Mouse (Mus musculus) ES-Bruce4 (cell line): ENCODE results near the gene Ltv1. TPM values are rescaled to one million over a fixed set of nuclear protein-coding genes. Genes with fewer than 3 reads are reported as not detected.

Source experiments
- H3K27ac ChIP-seq: 2 replicates; pipeline ENCODE4 v1.5.1; 2012; ENCODE audit warnings: low read length, inconsistent platforms; ENCODE audit not compliant: insufficient read depth
- H3K27me3 ChIP-seq: 2 replicates; pipeline ENCODE4 v1.6.1; 2012; ENCODE audit warnings: mild to moderate bottlenecking, low read length, inconsistent platforms; ENCODE audit not compliant: control insufficient read depth, poor library complexity, insufficient read depth, severe bottlenecking
- H3K36me3 ChIP-seq: 2 replicates; pipeline ENCODE4 v1.6.1; 2012; ENCODE audit warnings: inconsistent platforms, mild to moderate bottlenecking, low read length, moderate library complexity; ENCODE audit not compliant: control insufficient read depth, poor library complexity, insufficient read depth, severe bottlenecking
- H3K4me1 ChIP-seq: one replicate; pipeline ENCODE4 v1.8.1; 2011; ENCODE audit warnings: low read length; ENCODE audit not compliant: control insufficient read depth, insufficient read depth
- H3K4me3 ChIP-seq: 2 replicates; pipeline ENCODE4 v1.5.1; 2011; ENCODE audit warnings: low read depth, mild to moderate bottlenecking, low read length
- H3K9ac ChIP-seq: 2 replicates; pipeline ENCODE4 v1.6.1; 2012; ENCODE audit warnings: low read depth, mild to moderate bottlenecking, inconsistent platforms; ENCODE audit not compliant: poor library complexity, severe bottlenecking
- H3K9me3 ChIP-seq: replicated peaks from 2 replicates; pipeline ENCODE4 v1.6.1; 2012; ENCODE audit warnings: mild to moderate bottlenecking, low read length, inconsistent platforms; ENCODE audit not compliant: control insufficient read depth, poor library complexity, insufficient read depth, severe bottlenecking
- CTCF ChIP-seq: IDR thresholded peaks from one replicate; pipeline ENCODE4 v1.8.1; 2011; ENCODE audit warnings: low read depth, low read length
- EP300 ChIP-seq: IDR thresholded peaks from 2 replicates; pipeline ENCODE4 v1.6.1; 2011; ENCODE audit warnings: low read depth, low read length; ENCODE audit not compliant: insufficient read depth
- POLR2A ChIP-seq: IDR thresholded peaks from one replicate; pipeline ENCODE4 v1.8.1; 2011; ENCODE audit warnings: low read length; ENCODE audit not compliant: insufficient read depth
- polyA plus RNA-seq: library from polyadenylated mRNA; stranded (reverse); fragments of >200 nt; gene quantifications from 2 replicates; pipeline ENCODE4 v1.2.4, GENCODE M21; 2011; ENCODE audit warnings: low read depth; ENCODE audit not compliant: missing spikeins, insufficient read depth, insufficient read length

Gene Ltv1
- polyA plus RNA-seq, 1 experiment = 66.8 TPM

DNA sequence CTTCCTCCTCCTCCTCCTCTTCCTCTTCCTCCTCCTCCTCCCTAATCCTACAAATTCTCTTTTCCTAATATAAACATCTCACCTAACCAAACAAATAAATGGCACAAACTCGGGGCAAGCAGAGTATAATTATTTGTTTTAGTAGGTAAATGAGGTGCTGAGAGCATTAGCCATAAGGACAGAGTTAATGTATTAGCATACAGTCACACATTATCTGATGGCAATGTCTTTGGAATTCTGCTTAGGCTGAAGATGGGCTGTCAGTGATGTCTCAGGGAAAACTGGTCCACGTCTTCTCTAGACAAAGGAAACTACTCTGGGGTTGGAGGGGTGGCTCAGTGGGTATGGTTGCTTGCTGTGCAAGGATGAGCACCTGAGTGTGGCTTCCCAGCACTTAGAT lies 21.5 kb downstream of the Ltv1 start:
- H3K36me3 ChIP-seq = no peaks in the 10 kb centered on the region
- H3K4me1 ChIP-seq = no peaks in the 10 kb centered on the region
- H3K27me3 ChIP-seq = no peaks in the 10 kb centered on the region
- TF ChIP-seq POLR2A (no peak), EP300 (no peak), CTCF (no peak)
- H3K9ac ChIP-seq = no peak overlapping the region
- H3K4me3 ChIP-seq = no peak overlapping the region
- no peaks in the 10 kb centered on the region for H3K9me3 ChIP-seq
- H3K27ac ChIP-seq = no peak overlapping the region

DNA sequence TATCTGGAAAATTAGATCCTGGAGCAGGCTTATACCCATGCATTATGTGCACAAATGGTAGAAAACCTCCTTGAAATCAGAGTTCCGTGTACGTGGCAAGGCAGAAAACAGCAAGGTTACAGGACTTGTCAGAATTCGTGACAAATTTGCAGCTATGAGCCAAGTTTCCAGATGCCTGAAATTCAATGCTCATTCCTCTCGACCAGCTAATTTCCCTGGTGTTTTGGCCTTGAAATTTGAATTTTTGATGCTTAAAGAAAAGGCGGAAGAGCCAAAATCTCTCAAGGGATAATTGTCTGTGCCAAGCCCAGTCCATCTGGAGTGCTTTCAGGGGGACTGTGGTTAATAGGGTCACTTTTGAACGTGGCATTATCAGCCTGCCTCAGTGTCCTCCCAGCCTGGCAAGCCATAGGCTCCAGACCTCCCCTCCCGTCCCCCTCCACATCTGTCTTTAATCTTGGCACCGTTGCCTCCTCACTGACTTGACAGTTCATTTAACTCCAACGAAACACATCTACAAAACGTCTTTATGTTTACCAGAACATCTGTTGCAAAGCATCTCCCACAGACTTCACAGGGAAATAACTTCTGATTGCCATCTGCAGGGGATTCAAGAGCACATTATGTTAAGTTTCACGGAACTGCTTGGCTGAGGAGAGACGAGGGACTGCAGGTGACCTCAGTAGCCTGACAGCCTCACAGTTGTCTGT lies 22.1 kb downstream of the Ltv1 start:
- H3K9ac ChIP-seq = no peak overlapping the region
- no peaks in the 10 kb centered on the region for H3K27me3 ChIP-seq
- H3K36me3 ChIP-seq = no peaks in the 10 kb centered on the region
- no peak for TF ChIP-seq POLR2A
- TF ChIP-seq CTCF = no peak
- TF ChIP-seq EP300 = no peak
- no peak overlapping the region for H3K27ac ChIP-seq
- H3K9me3 ChIP-seq = no peaks in the 10 kb centered on the region
- H3K4me1 ChIP-seq = no peaks in the 10 kb centered on the region
- no peak overlapping the region for H3K4me3 ChIP-seq

DNA sequence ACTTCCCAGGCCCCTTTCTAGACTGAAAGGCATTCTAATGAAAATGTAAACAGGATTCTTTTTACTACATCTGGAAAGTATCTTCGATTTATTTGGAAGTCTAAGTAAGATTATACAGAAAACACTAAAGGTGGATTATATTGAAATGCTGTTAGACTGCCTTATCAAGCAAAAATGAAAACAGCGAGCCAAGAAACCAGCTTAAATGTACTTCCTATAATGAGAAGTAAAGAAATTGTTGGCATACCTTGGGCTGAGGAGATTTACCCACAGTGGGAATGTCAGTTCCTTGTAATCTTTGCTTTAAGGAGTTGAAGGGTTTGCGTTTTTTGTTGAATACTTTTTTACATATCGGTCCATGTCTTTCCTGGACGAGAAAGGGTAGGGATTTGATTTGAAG lies 24.5 kb downstream of the Ltv1 start:
- H3K27me3 ChIP-seq = no peaks in the 10 kb centered on the region
- H3K9me3 ChIP-seq = no peaks in the 10 kb centered on the region
- no peaks in the 10 kb centered on the region for H3K36me3 ChIP-seq
- TF ChIP-seq POLR2A = no peak
- no peak for TF ChIP-seq EP300
- no peak for TF ChIP-seq CTCF
- no peak overlapping the region for H3K27ac ChIP-seq
- H3K4me3 ChIP-seq = no peak overlapping the region
- H3K9ac ChIP-seq = no peak overlapping the region
- no peaks in the 10 kb centered on the region for H3K4me1 ChIP-seq

DNA sequence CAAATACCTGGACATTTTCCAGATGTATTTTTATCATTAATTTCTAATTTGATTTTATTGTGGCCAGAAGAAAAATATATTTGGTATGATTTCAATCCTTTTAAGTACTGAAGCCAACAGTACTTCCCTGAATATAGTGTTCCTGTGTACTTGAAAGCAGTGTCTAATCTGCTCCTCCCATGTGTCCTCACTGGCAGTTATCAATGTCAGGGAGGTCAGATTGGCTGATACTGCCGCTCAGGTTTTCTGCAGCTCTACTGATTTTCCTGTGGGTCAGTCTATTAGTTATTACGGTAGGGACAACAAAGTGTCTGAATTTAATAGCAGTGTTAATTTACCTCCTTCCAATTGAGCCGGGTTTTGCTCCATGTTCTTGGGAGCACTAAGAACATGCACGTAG lies 30.9 kb downstream of the Ltv1 start:
- Histone ChIP-seq H3K27ac (no peak overlapping the region), H3K9me3 (no peaks in the 10 kb centered on the region), H3K4me3 (no peak overlapping the region), H3K27me3 (no peaks in the 10 kb centered on the region), H3K36me3 (no peaks in the 10 kb centered on the region), H3K4me1 (no peaks in the 10 kb centered on the region), H3K9ac (no peak overlapping the region)
- no peak for TF ChIP-seq CTCF
- TF ChIP-seq EP300 = no peak

DNA sequence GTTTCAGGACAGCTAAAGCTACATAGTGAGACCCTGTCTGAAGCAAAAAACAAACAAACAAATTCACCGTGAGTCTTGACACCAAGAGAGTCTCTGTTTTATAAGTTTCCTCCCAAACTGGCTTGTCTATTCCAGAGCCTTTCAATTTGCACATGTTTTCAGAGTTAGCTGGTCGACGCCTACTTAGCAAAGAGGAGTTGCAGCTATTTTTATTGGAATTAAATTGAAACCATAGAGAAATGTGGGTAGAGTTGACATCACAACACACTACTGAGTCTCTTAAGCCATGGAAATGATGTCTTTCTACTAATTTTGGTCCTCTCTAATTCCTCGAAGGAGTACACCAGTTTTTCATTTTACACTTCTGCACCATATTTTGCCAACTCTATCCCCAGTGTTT lies 32.1 kb downstream of the Ltv1 start:
- Histone ChIP-seq H3K9ac (no peak overlapping the region), H3K4me1 (no peaks in the 10 kb centered on the region), H3K27me3 (no peaks in the 10 kb centered on the region), H3K36me3 (no peaks in the 10 kb centered on the region), H3K9me3 (no peaks in the 10 kb centered on the region), H3K4me3 (no peak overlapping the region), H3K27ac (no peak overlapping the region)
- TF ChIP-seq CTCF = no peak
- TF ChIP-seq POLR2A = no peak
- no peak for TF ChIP-seq EP300

DNA sequence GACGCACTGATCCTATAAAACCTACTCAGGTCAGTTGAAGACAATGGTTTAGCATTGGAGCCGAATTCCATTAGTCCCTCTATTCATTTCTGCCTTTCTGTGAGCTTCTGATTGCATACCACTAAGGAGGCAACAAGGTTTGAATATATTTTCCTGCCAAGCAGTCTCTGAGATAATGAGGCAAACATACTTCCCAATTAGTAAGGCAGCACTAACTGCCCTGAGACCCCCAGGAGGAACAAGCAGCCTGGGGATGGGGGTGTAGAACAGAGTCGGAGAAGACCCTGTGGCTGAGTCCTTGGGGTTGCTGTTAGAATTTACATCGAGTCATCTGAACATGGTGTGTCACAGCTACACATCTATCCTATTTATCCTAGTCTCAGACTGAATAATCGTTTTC lies 37.6 kb downstream of the Ltv1 start:
- Histone ChIP-seq H3K27ac (no peak overlapping the region), H3K9me3 (no peaks in the 10 kb centered on the region), H3K4me3 (no peak overlapping the region), H3K27me3 (no peaks in the 10 kb centered on the region), H3K4me1 (no peaks in the 10 kb centered on the region), H3K36me3 (no peaks in the 10 kb centered on the region), H3K9ac (no peak overlapping the region)
- TF ChIP-seq POLR2A (no peak), CTCF (no peak), EP300 (no peak)
